Mouse (Mus musculus) mesoderm, embryonic 11.5 days (tissue): Measurements from ENCODE around the gene Ppfibp1.

ENCODE experiments used
- DNase-seq: peaks from one replicate; pipeline ENCODE4 v3.0.0-alpha.2; 2012; ENCODE audit warnings: low read depth, low spot score

The Ppfibp1 gene

DNA sequence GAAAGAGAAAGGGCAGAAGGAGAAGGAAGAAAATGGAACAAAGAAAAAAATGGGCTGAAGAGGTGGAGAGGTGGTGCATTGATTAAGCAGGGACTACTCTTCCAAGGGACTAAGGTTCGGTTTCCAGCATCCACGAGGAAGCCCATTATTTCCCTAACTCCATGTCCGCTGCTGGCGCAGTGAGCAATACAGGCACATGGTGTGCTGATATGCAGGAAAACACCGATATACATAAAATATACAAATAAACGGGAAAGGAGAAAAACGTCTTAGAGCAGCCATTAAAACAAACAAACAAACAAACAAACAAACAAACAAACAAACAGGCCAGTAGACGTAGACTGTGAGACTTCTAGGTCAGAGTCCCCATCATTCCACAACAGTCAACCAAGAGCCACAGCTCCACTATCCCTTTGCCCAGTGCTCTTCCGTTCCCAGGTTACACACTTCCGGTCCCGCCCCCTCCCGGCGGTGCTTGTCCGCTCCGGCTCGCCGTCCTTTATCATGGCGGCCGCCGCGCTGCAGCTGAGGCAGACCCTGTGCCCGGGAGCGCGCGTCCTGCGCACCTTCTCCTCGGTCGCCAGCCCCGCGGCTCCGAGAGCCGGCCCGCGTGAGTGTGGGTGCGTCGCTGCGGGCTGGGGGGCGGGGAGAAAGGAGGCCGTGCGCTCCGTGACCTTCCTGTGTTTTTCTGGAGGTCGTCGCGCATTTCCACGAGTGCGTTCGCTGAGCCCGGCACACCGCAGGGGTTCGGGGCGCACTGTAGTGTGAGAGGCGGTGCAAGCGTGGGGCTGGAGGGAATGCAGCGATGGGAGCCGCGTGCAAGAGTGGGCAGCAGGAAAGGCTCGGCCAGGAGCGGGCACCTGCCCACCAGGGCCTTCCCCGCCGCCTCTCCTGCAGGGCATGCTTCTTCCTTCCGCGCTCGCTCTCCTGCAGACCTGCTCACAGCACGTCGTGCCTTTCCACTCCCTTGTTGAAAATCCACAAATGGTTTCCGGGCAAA is 154.3 kb downstream of the Ppfibp1 start, which contains the start of gene Mrps35:
Gene Mrps35 (plus strand): TSS at position 474 of the 1,000 bp plus-strand sequence.
- peak; percentile 89 for DNase-seq

DNA sequence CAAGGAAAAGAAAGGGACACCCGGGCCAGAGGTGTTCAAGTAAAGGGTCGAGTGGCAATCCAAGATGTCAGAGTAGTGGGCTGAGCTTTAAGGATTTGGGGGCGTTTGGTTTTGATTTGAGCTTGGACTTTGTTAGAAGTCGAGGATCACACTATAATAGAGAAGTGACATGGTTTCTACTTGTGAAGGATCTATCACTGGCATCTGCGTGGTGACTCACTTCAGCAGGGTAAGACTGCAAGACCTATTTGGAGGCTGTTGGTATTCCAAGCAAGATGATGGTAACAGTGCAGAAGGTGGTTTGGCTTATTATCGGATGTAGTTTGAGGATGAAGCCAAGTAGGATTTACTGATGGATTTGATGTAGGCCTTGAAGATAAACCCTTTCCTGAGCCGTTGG is 155.3 kb downstream of the Ppfibp1 start:
- DNase-seq: no peak

- no peak for DNase-seq
Measured at GRCm38 (mm10) chr6:147049239-147049805, 161.0 kb downstream of the Ppfibp1 start.

GRCm38 (mm10) chr6:147051666-147052065 is 163.4 kb downstream of the Ppfibp1 start:
- DNase-seq: no peak

DNA sequence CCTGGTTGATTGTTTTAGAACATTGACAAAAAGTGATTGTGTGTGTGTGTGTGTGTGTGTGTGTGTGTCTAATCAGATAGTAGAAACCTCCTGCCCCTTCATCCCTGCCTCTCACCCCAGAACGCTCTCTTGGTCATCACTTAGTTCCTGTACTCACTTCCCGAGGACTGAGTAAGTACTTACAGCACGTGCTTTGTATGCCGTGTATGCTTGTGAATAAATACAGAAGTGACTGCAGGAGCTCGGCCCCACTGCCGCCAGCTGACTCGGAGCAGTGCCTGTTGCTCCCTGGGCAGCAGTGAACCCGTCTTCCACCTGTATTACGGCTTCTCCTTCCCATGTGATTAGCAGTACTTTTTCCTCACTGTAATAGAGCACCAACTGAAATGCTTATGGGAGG is 164.2 kb downstream of the Ppfibp1 start:
- no peak for DNase-seq

- no peak for DNase-seq
Measured at GRCm38 (mm10) chr6:147053785-147054646, 165.7 kb downstream of the Ppfibp1 start.

- DNase-seq: no peak
Measured at GRCm38 (mm10) chr6:147055374-147055977, 167.2 kb downstream of the Ppfibp1 start.

- DNase-seq: no peak
Measured at GRCm38 (mm10) chr6:147059326-147059725, 171.0 kb downstream of the Ppfibp1 start.

DNA sequence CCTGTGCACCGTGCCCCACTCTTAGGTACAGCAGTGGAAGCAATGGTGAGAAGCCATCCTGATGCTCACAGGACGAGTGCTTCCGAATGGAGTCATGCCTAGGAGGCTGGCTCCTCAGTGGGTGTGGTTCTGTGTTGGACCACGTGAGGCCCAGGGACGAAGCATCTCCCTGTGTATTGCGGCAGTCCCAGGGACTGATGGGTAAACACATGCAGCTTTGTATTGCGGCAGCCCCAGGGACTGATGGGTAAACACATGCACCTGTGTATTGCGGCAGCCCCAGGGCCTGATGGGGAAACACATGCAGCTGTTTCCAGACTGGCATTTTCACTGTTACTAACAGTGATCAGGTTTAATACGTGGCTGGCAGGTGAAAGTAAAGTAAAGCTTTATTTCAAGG is 173.3 kb downstream of the Ppfibp1 start:
- no peak for DNase-seq

DNA sequence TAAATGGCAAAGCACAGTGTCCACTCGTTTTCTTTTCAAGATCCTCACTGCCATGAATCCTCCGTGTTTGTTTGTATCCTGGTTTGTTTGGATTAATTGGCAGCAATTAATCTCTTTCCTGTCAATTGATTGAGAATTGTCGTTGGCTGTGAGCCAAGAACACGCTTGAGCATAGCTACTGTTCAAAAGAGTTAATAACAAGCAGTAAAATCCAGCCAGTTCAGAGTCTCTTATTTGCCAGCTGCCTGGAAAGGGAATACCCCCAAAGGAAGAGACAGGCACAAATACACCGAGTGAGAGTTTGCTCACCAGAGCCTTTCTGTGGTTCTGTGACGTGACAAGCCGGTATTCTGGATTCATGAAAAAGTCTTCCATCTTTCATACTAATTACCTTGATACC is 173.7 kb downstream of the Ppfibp1 start:
- no peak for DNase-seq

- DNase-seq: no peak
Measured at GRCm38 (mm10) chr6:147062694-147063093, 174.4 kb downstream of the Ppfibp1 start.

- DNase-seq: no peak
Measured at GRCm38 (mm10) chr6:147064226-147064943, 176.1 kb downstream of the Ppfibp1 start.

GRCm38 (mm10) chr6:147064944-147065261 is 176.6 kb downstream of the Ppfibp1 start:
- no peak for DNase-seq

GRCm38 (mm10) chr6:147075808-147076387 is 187.6 kb downstream of the Ppfibp1 start:
- DNase-seq: no peak

- DNase-seq: no peak
Measured at GRCm38 (mm10) chr6:147076878-147077277, 188.6 kb downstream of the Ppfibp1 start.

- DNase-seq: no peak
Measured at GRCm38 (mm10) chr6:147079919-147080318, 191.6 kb downstream of the Ppfibp1 start.
